Mouse (Mus musculus) frontal cortex, adult 2 months (tissue): Measurements from ENCODE around the gene Fbxw14. TPM values are rescaled to one million over a fixed set of nuclear protein-coding genes. Genes with fewer than 3 reads are reported as not detected.
"Not testable (repeated sequence)": the region's sequence is repeated elsewhere in the genome, so short reads cannot be mapped to it uniquely, and the experiment has no call there.

Source experiments
- DNase-seq, 2 experiments: peaks; one replicate each; pipeline ENCODE4 v3.0.0; 2022; ENCODE audit warnings: low spot score in 1 of 2; ENCODE audit errors: extremely low spot score in 1 of 2
- polyA plus RNA-seq: library from polyadenylated mRNA; depleted of rRNA; stranded (reverse); fragments of >200 nt; gene quantifications from 2 replicates; pipeline ENCODE4 v1.2.3, GENCODE M21; 2012; rRNA removed

Gene Fbxw14
- polyA plus RNA-seq, result 0.06 TPM in 1 of 2 replicates, not detected in the other

DNA sequence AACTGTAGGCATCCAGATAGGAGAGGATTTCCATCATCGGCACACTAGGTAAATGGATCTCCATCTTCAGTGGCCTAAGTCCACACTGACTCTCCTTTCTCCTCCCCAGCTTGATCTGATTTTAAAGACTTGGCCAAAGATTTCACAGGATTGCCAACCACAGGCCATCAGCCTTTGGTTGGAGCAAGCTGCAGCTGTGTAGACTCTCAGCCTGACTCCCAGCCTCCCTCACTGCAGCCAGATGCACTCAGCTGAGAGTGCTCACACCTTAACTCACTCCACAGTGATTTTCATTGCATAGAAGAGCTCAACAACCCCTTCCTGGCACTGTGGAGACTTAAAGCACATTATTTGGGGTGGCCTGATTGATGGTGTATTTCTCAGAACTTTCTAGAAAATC lies at the start of gene Fbxw14:
TSS of gene Fbxw14 (minus strand) at position 101 of the 400 bp plus-strand sequence.
- DNase-seq, result not testable (repeated sequence)

DNA sequence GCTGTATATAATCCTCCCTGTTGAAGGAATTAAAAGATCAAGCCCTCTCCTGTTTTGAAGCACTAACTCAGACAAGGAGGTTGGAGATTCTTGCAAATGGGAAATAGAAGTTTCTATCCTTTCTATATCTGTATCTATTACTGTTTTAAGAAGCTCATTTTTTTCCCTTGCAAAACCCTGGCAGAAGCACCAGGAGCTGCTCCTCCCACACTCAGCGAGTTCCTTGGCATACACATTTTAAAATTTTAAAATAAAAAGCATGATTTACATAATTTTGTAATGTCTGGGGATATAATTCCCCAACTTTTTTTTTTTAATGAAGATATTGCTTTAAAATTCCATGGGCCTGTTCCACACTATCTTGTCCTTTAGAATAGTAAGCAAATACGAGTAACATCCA lies 24.4 kb downstream of the Fbxw14 start:
- peak; percentile 26 to 62 for DNase-seq

DNA sequence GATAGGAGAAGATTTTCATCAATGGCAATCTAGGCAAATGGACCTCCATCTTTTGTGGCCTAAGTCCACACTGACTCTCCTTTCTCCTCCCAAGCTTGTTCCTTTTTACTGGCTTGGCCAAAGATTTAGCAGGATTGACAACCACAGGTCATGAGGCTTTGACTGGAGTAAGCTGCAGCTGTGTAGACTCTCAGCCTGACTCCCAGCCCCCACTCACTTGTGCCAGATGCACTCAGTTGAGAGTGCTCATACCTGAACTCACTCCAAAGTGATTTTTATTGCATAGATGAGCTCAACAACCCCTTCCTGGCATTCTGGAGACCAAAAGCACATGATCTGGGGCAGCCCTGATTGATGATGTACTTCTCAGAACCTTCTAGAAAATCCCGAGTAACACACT lies 52.8 kb downstream of the Fbxw14 start, which contains the start of gene Fbxw20:
TSS of gene Fbxw20 (minus strand) at position 101 of the 400 bp plus-strand sequence.
- no peak for DNase-seq

Other genes with a start within 250 kb of the Fbxw14 start
- gene Shisa5, start 249.1 kb downstream of the Fbxw14 start, polyA plus RNA-seq, result 101 and 107 TPM in 2 replicates
- gene Trex1, start 227.9 kb downstream of the Fbxw14 start, polyA plus RNA-seq, result 36.9 and 43.5 TPM in 2 replicates
- gene Atrip, start 213.6 kb downstream of the Fbxw14 start, polyA plus RNA-seq, result 35.6 and 37.6 TPM in 2 replicates
- gene Ccdc51, start 205.2 kb downstream of the Fbxw14 start, polyA plus RNA-seq, result 5.9 and 6.0 TPM in 2 replicates
- 173 and 184 TPM in 2 replicates for gene Tma7, start 205.1 kb downstream of the Fbxw14 start, polyA plus RNA-seq
- 27.6 and 32.6 TPM in 2 replicates for gene Plxnb1, start 192.3 kb downstream of the Fbxw14 start, polyA plus RNA-seq
- not detected in 2 replicates for gene Fbxw21, start 125.6 kb downstream of the Fbxw14 start, polyA plus RNA-seq
- gene Fbxw13, start 91.7 kb downstream of the Fbxw14 start, polyA plus RNA-seq, result not detected in 2 replicates
- not detected in 2 replicates for gene Fbxw20, start 52.9 kb downstream of the Fbxw14 start, polyA plus RNA-seq
- not detected in 2 replicates for gene Fbxw28, start 52.0 kb upstream of the Fbxw14 start, polyA plus RNA-seq
- not detected in 2 replicates for gene Fbxw22, start 116.6 kb upstream of the Fbxw14 start, polyA plus RNA-seq
- gene Fbxw16, start 161.5 kb upstream of the Fbxw14 start, polyA plus RNA-seq, result not detected in 2 replicates
- not detected in 2 replicates for gene Fbxw19, start 208.2 kb upstream of the Fbxw14 start, polyA plus RNA-seq